Mouse (Mus musculus) liver, adult 2 months (tissue): ENCODE data around the gene Hoxa7. TPM values are rescaled to one million over a fixed set of nuclear protein-coding genes. Genes with fewer than 3 reads are reported as not detected.

Experiments
- DNase-seq: peaks from one replicate; pipeline ENCODE4 v3.0.0-alpha.2; 2011; ENCODE audit warnings: low read depth, low spot score; ENCODE audit errors: extremely low read depth
- H3K27ac ChIP-seq: fragments of 200-500 bp; replicated peaks from 2 replicates; pipeline ENCODE4 v1.5.1; 2012; ENCODE audit warnings: low read depth, mild to moderate bottlenecking, control low read depth, inconsistent platforms, low read length; ENCODE audit not compliant: insufficient read depth
- H3K27me3 ChIP-seq: fragments of 200-500 bp; 2 replicates; pipeline ENCODE4 v1.6.1; 2012; ENCODE audit warnings: mild to moderate bottlenecking, moderate library complexity, low read length, inconsistent platforms; ENCODE audit not compliant: control insufficient read depth, insufficient read depth
- H3K36me3 ChIP-seq: fragments of 200-500 bp; 2 replicates; pipeline ENCODE4 v1.6.1; 2012; ENCODE audit warnings: low read length, inconsistent platforms; ENCODE audit not compliant: control insufficient read depth, insufficient read depth
- H3K4me1 ChIP-seq: fragments of 200-500 bp; 2 replicates; pipeline ENCODE4 v1.6.1; 2011; ENCODE audit warnings: low read length; ENCODE audit not compliant: control insufficient read depth, insufficient read depth
- H3K4me3 ChIP-seq: fragments of 200-500 bp; 2 replicates; pipeline ENCODE4 v1.5.1; 2011; ENCODE audit warnings: low read depth, mild to moderate bottlenecking, control low read depth, low read length, moderate library complexity; ENCODE audit not compliant: insufficient read depth
- H3K79me2 ChIP-seq: fragments of 200-500 bp; 2 replicates; pipeline ENCODE4 v1.6.1; 2012; ENCODE audit warnings: inconsistent platforms, mild to moderate bottlenecking, low read length, moderate library complexity; ENCODE audit not compliant: control insufficient read depth, insufficient read depth
- H3K9ac ChIP-seq: fragments of 200-500 bp; 2 replicates; pipeline ENCODE4 v1.6.1; 2012; ENCODE audit warnings: low read depth, mild to moderate bottlenecking, control low read depth, inconsistent platforms, low read length
- CTCF ChIP-seq: fragments of 200-500 bp; IDR thresholded peaks from 2 replicates; pipeline ENCODE4 v1.5.1; 2011; ENCODE audit warnings: low read depth, low read length, control low read depth
- POLR2A ChIP-seq: fragments of 200-500 bp; IDR thresholded peaks from 2 replicates; pipeline ENCODE4 v1.6.1; 2011; ENCODE audit warnings: low read length, control low read depth; ENCODE audit not compliant: insufficient read depth; ENCODE audit errors: extremely low read depth
- WGBS: fragments of 180-500 bp; shearing (Covaris S2); methylation state at CpG from one replicate; pipeline ENCODE4 v1.1.7; 2018; 5-methylcytosine and 5-hydroxymethylcytosine counted together
- polyA plus RNA-seq: library from polyadenylated mRNA; depleted of rRNA; stranded (reverse); fragments of >200 nt; gene quantifications from 2 replicates; pipeline ENCODE4 v1.2.3, GENCODE M21; 2012
- total RNA-seq: library from RNA; depleted of rRNA; stranded (reverse); fragments of >200 nt; gene quantifications from 2 replicates; pipeline ENCODE4 v1.2.3, GENCODE M21; 2014

Gene Hoxa7
- total and polyA plus RNA-seq, 2 experiments: 0.04 TPM; not detected in 1

DNA sequence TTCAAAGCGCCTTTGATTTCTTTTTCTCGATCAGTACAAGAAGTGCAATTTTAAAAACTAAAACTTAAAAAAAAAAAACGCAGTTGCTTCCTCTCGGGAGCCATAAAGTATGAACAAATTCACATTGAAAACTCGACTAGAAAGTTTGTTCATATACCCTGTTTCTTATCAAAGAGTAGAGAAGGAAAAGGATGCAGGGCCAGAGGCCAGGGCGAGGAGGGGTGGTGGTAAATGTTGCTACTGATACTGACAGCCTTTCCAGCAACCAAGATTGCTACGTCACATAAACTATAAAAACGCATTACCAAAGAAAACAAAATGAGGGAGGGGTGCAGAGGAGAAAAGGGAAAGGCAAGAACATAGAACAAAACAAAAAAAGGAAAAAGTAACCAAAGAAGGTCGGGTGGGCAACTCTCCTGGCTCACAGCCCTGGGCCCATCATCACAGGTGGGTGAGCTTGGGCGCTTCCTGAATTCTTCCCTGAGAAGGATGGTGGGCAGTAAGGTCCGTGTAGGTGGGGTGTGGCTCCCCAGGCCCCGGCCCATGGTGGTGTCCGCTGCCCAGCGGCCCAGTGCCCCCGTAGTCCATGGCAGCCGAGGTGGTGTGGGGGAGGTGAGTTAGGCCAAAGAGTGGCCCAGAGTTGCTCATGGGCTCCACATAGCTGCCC lies 52.0 kb downstream of the Hoxa7 start:
- WGBS: 18% methylated on average over 16 of the region's 16 CpGs
- H3K27me3 ChIP-seq: peaks cover 13% of the 10 kb centered on the region; the same call in 1 of the 2 replicates
- DNase-seq: no peak
- H3K79me2 ChIP-seq: no peaks in the 10 kb centered on the region
- TF ChIP-seq POLR2A (no peak), CTCF (no peak)
- peak overlapping the region; percentile 20; the same call in 1 of the 2 replicates for H3K4me3 ChIP-seq
- H3K36me3 ChIP-seq: no peaks in the 10 kb centered on the region
- H3K9ac ChIP-seq: peak overlapping the region; percentile 47
- H3K27ac ChIP-seq: peak overlapping the region; percentile 30
- no peaks in the 10 kb centered on the region; the same call in 1 of the 2 replicates for H3K4me1 ChIP-seq

DNA sequence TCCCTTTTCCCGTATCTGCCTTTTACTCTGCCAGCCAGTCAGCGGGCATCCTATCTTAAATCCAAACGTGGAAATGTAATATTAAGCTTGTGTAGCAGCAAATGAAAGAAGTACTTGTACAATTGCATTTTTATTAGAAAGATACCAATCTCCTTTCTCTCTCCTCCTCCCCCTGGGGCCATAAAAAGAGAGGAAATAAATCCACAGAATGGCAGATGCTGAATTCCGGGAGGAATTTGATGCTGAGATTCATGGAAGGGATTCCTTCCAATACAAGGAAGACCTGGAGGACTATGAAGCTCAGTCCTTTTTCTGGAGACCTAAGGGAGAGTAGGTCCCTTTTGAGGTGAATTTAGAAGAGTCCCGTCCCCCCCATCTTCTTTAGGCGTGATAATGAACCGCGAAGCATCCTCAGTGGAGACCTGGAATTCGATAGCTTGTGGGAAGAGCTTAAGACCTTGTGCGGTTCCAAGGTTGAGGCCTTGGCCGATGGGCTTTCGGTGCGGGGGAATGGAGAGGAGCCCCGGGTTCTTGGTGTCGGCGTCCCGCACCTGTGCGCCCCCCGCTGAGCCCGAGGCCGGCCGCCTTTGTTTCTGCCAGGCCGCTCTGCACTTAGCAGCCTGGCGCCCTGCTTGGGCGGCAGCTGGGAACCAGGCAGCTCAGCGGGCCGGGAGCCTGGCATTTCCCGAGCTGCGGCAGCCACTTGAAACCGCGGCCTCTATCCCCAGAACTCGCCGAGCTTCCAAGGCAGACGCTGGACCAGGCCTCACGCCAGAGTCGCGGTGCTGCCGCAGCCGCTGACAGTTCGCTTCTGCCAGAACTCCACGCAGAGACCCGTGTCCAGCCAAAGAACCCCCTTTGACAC lies 53.2 kb downstream of the Hoxa7 start:
- Histone ChIP-seq H3K4me3 (peak overlapping the region; percentile 24; the same call in 1 of the 2 replicates), H3K27ac (no peak overlapping the region; the same call in 1 of the 2 replicates), H3K9ac (peak overlapping the region; percentile 55; the same call in 1 of the 2 replicates), H3K4me1 (no peaks in the 10 kb centered on the region; the same call in 1 of the 2 replicates), H3K36me3 (no peaks in the 10 kb centered on the region), H3K79me2 (no peaks in the 10 kb centered on the region), H3K27me3 (peaks cover 19% of the 10 kb centered on the region; the same call in 1 of the 2 replicates)
- no peak for TF ChIP-seq POLR2A
- TF ChIP-seq CTCF: no peak
- 7% methylated on average over 42 of the region's 42 CpGs for WGBS
- no peak for DNase-seq

DNA sequence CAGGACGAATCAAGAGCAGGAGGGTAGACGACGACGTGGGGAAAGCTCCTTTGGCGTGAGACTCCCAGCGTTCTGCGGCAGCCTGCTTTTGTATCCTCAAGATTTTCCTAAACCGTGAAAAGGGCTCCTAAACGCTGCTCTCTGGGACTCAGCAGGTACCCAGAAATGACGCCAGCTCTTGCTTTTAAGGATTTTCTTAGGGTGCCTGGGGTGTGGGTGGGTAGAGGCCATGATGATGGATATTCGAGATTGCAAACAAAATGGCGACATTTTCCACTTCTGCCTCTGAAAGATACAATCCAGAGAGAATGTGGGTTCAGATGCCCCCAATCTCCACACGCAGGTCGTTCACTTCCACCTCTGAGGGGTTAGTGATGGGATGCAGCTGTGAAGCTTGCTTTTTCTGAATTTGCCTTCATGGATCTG lies 53.9 kb downstream of the Hoxa7 start:
- H3K27ac ChIP-seq: 0 out of 2 replicates have a peak overlapping the region, but pooled peaks have one; percentile 12
- DNase-seq: no peak
- 20% methylated on average over 14 of the region's 14 CpGs for WGBS
- TF ChIP-seq CTCF (no peak), POLR2A (no peak)
- H3K4me3 ChIP-seq: no peak overlapping the region
- H3K4me1 ChIP-seq: no peaks in the 10 kb centered on the region; the same call in 1 of the 2 replicates
- no peaks in the 10 kb centered on the region for H3K36me3 ChIP-seq
- H3K79me2 ChIP-seq: no peaks in the 10 kb centered on the region
- no peak overlapping the region for H3K9ac ChIP-seq
- H3K27me3 ChIP-seq: peaks cover 22% of the 10 kb centered on the region; the same call in 1 of the 2 replicates

DNA sequence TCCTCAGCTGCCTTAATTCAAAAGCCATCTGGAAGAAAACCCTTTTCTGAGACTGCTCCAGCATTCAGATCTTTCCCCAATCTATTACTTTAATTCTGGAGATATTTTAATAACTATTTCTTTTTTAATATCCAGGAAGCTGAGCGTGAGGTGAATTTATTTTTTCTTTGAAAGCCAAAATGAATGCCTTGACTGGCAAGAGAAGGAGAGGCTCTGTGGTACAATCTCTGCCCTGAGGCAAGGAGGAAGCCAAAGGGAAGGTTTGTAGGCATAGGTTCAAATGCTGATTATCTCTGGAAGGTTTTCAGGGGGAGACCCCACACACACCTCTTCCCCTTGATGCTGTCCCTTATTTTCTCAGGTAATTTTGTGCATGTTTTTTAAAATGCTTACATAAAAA lies 54.5 kb downstream of the Hoxa7 start:
- peaks cover 22% of the 10 kb centered on the region; the same call in 1 of the 2 replicates for H3K27me3 ChIP-seq
- H3K36me3 ChIP-seq: no peaks in the 10 kb centered on the region
- no peaks in the 10 kb centered on the region for H3K79me2 ChIP-seq
- TF ChIP-seq POLR2A (no peak), CTCF (no peak)
- H3K4me3 ChIP-seq: no peak overlapping the region
- H3K4me1 ChIP-seq: no peaks in the 10 kb centered on the region; the same call in 1 of the 2 replicates
- H3K27ac ChIP-seq: peak overlapping the region; percentile 48; the same call in 1 of the 2 replicates
- WGBS: 24% methylated on average over 1 of the region's 1 CpGs
- 0 out of 2 replicates have a peak overlapping the region, but pooled peaks have one; percentile 51 for H3K9ac ChIP-seq
- DNase-seq: no peak

DNA sequence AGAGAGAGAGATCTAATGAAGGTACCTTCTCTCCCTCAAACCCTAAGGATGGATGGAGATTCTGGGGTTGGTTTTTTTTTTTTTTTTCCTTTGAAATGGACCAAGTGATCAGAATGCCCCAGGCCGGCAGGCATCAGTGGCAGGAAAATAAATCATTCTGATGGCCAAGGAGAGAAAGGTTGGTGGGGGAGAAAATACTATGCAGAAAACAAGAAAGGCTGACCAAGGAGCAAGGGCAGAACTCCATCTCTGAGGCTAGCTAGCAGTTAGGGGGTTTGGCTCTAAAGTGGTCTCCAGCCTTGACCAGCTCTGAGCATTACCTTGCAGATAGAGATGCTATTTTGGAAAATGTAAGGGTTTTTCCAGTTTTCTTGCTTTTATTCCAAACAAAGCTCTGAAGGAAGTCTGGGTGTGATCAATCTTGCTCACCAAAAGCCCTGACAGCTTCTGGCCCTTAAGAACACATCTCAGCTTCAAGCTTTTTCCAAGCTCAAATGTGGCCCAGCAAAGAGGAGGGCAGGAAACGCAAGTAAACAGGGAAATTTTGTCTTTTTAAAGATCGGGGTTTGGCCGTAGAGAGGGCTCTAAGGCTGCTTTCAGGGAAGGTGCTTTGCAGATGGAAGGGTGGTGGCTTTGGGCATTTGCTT lies 55.1 kb downstream of the Hoxa7 start:
- H3K4me3 ChIP-seq: no peak overlapping the region
- peaks cover 22% of the 10 kb centered on the region; the same call in 1 of the 2 replicates for H3K27me3 ChIP-seq
- H3K36me3 ChIP-seq: no peaks in the 10 kb centered on the region
- no peak for TF ChIP-seq CTCF
- no peak for TF ChIP-seq POLR2A
- DNase-seq: no peak
- H3K79me2 ChIP-seq: no peaks in the 10 kb centered on the region
- peak overlapping the region; percentile 48; the same call in 1 of the 2 replicates for H3K27ac ChIP-seq
- WGBS: 9% methylated on average over 4 of the region's 4 CpGs
- peak overlapping the region; percentile 51; the same call in 1 of the 2 replicates for H3K9ac ChIP-seq
- H3K4me1 ChIP-seq: no peaks in the 10 kb centered on the region; the same call in 1 of the 2 replicates
